Mouse (Mus musculus): ENCODE results near the gene Snrpg.

DNA sequence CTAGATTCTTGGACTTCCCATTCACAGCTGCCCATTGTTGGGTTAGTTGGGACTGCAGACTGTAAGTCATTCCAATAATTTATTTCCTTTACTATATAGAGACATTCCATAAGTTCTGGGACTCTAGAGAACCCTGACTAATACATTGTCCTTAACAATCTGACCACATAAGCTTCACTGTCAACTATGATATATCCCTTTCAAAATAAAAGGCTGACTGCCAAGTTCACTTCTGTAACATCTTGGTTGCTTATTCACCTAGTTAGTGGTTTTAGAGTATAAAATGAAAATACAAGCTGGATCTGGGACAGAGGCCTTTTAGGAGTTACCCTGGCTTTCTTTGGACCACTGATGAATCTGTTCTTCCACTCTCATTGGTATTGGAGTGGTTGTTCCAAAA, 11.4 kb downstream of the Snrpg start:
- no peak for TF ChIP-seq POLR2A (IDR thresholded peaks at IDR 0.05; ENCODE audit: extremely low read depth, insufficient read depth, low read length)
- TF ChIP-seq CTCF (IDR thresholded peaks at IDR 0.05; ENCODE audit: extremely low read depth, insufficient read depth, low read length), result no peak

Data from cortical plate, adult 2 months (tissue).